Mouse (Mus musculus) heart, postnatal 0 days (tissue): ENCODE measurements around the gene Wdr4.

Experiments
- CTCF ChIP-seq: IDR thresholded peaks from 2 replicates; pipeline ENCODE4 v1.5.1; 2016; ENCODE audit warnings: antibody characterized with exemption, control low read depth, low read depth
- EP300 ChIP-seq: IDR thresholded peaks from 2 replicates; pipeline ENCODE4 v1.6.1; 2016; ENCODE audit warnings: antibody characterized with exemption, low read depth

DNA sequence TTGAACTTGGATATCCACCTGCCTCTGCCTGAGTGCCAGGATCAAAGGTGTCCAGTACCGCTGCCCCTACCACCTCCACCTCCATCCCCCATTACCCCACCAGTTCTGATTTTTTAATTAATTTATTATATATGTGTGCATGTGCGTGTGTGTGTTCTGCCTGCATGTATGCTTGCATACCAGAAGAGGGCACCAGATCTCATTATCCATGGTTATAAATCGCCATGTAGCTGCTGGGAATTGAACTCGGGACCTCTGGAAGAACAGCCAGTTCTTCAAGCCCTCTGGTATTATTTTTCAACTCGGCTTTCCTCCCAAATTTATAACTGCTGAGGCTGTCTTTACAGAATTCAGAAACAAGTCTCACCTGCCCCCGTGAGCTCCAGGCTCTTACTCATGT, 8.8 kb downstream of the Wdr4 start:
- no peak for TF ChIP-seq CTCF
- no peak for TF ChIP-seq EP300
